ENCODE assay signal across 18 mouse cellular contexts in the genomic region with DNA sequence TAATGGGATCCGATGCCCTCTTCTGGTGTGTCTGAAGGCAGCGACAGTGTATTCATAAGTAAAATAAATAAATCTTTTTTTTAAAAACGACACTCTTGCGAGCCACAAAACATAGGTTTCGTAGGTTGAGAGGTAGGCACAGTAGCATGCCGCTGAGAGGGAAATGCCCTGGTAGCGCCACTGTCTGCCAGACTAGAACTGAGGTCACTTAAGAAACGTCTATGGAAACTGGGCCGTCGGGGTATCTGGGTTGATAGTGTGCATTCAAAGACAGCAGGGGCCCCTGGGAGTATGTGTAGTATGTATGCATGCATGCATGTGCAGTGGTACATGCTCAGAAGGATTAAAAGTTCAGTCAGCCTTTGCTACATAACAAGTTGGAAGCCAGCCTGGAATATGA. TPM values are rescaled to one million over a fixed set of nuclear protein-coding genes. Genes with fewer than 3 reads are reported as not detected.
DNase-seq lines count a peak whose midpoint lies in the region; ATAC-seq and TF ChIP-seq lines count a peak whose summit lies in the region.
"Had no signal": no experiment of that assay in that cellular context is flagged by ENCODE, and none has a peak within 500 bp of the region (broad histone marks: within the 10 kb centered on the region; RNA-seq: fewer than 3 reads in every experiment).

No protein-coding gene starts in this region.

- peaks cover 78% of the 10 kb centered on the region for H3K36me3 ChIP-seq in heart, embryonic 13.5 days
- peaks cover 40% of the 10 kb centered on the region for H3K36me3 ChIP-seq in heart, adult 2 months (ENCODE audit: control insufficient read depth, insufficient read depth, low read length)
- H3K36me3 ChIP-seq in limb, embryonic 15.5 days, result peaks cover 51% of the 10 kb centered on the region
- peaks cover 78% of the 10 kb centered on the region for H3K36me3 ChIP-seq in limb, embryonic 10.5 days
- H3K36me3 ChIP-seq in E14TG2a.4 (ENCODE audit: insufficient read depth, low read length), result peaks cover 68% of the 10 kb centered on the region

- H3K4me2 ChIP-seq in heart, embryonic 13.5 days, result no peak overlapping the region
- no peak overlapping the region for H3K4me2 ChIP-seq in limb, embryonic 15.5 days
- H3K4me2 ChIP-seq: embryonic facial prominence, embryonic 13.5 days; neural tube, embryonic 12.5 days had no signal

- TF ChIP-seq EP300 in heart, adult 2 months (IDR thresholded peaks at IDR 0.05; ENCODE audit: insufficient read depth, low read depth, low read length), result no peak

- 80% methylated on average over 10 of the region's 10 CpGs for WGBS in heart, embryonic 13.5 days
- WGBS in heart, adult 2 months, result 78% methylated on average over 10 of the region's 10 CpGs
- WGBS in limb, embryonic 15.5 days, result 89% methylated on average over 10 of the region's 10 CpGs
- WGBS in limb, embryonic 10.5 days, result 95% methylated on average over 10 of the region's 10 CpGs

- peak overlapping the region; percentile 68 for H3K27ac ChIP-seq in heart, embryonic 13.5 days (replicated peaks)
- no peak overlapping the region; the same call in 1 of the 2 replicates for H3K27ac ChIP-seq in heart, adult 2 months
- H3K27ac ChIP-seq in limb, embryonic 15.5 days, result peak overlapping the region; percentile 67; the same call in 1 of the 2 replicates
- no peak overlapping the region for H3K27ac ChIP-seq in limb, embryonic 10.5 days
- H3K27ac ChIP-seq: liver, embryonic 14.5 days had no signal

- DNase-seq in heart, adult 2 months, result no peak
- DNase-seq in limb, embryonic 10.5 days (ENCODE audit: low spot score), result no peak
- DNase-seq in CD4-positive helper T cell, adult 2 months (ENCODE audit: low read depth, low spot score), result peak; percentile 40
- no peak for DNase-seq in left cerebral cortex, postnatal 10 days (ENCODE audit: extremely low spot score in 1 of 2, low spot score in 2 of 2)
- DNase-seq: adrenal gland, postnatal 25 days; cerebellum, adult 18-20 months; kidney, adult 2 months; lung, postnatal 14 days; right cerebral cortex, postnatal 14 days; thymus, postnatal 14 days had no signal

- no peak for TF ChIP-seq CTCF in heart, adult 2 months (IDR thresholded peaks at IDR 0.05)
- TF ChIP-seq CTCF in E14TG2a.4 (conservative IDR thresholded peaks at IDR 0.05; ENCODE audit: low read length), result no peak

- H3K4me3 ChIP-seq in heart, embryonic 13.5 days, result no peak overlapping the region
- no peak overlapping the region for H3K4me3 ChIP-seq in heart, adult 2 months
- H3K4me3 ChIP-seq in limb, embryonic 15.5 days, result no peak overlapping the region
- no peak overlapping the region for H3K4me3 ChIP-seq in limb, embryonic 10.5 days
- peak overlapping the region; percentile 86 for H3K4me3 ChIP-seq in E14TG2a.4 (replicated peaks; ENCODE audit: low read length)
- H3K4me3 ChIP-seq: embryonic facial prominence, embryonic 13.5 days; neural tube, embryonic 12.5 days had no signal

- H3K27me3 ChIP-seq in heart, embryonic 13.5 days (replicated peaks), result no peaks in the 10 kb centered on the region
- no peaks in the 10 kb centered on the region for H3K27me3 ChIP-seq in heart, adult 2 months (ENCODE audit: control insufficient read depth, insufficient read depth, low read length)
- H3K27me3 ChIP-seq in limb, embryonic 15.5 days, result no peaks in the 10 kb centered on the region
- H3K27me3 ChIP-seq in limb, embryonic 10.5 days (ENCODE audit: low read depth, poor library complexity, severe bottlenecking), result no peaks in the 10 kb centered on the region
- H3K27me3 ChIP-seq in E14TG2a.4 (ENCODE audit: insufficient read depth, low read length), result no peaks in the 10 kb centered on the region
- H3K27me3 ChIP-seq: CH12.LX; embryonic facial prominence, embryonic 13.5 days; neural tube, embryonic 12.5 days had no signal

- no peaks in the 10 kb centered on the region for H3K9me3 ChIP-seq in heart, embryonic 13.5 days
- H3K9me3 ChIP-seq in limb, embryonic 15.5 days, result no peaks in the 10 kb centered on the region
- H3K9me3 ChIP-seq in limb, embryonic 10.5 days (replicated peaks), result no peaks in the 10 kb centered on the region
- no peaks in the 10 kb centered on the region for H3K9me3 ChIP-seq in E14TG2a.4 (ENCODE audit: low read length)
- H3K9me3 ChIP-seq: embryonic facial prominence, embryonic 13.5 days; neural tube, embryonic 12.5 days had no signal

- TF ChIP-seq POLR2A in heart, adult 2 months (IDR thresholded peaks at IDR 0.05; ENCODE audit: insufficient read depth, low read depth, low read length), result no peak

- H3K79me2 ChIP-seq in heart, adult 2 months (replicated peaks; ENCODE audit: control insufficient read depth, insufficient read depth, low read length), result peaks cover 5% of the 10 kb centered on the region

- peaks cover 57% of the 10 kb centered on the region for H3K4me1 ChIP-seq in heart, embryonic 13.5 days
- H3K4me1 ChIP-seq in heart, adult 2 months (ENCODE audit: control insufficient read depth, insufficient read depth, low read length), result peaks cover 23% of the 10 kb centered on the region
- peaks cover 20% of the 10 kb centered on the region; the same call in 1 of the 2 replicates for H3K4me1 ChIP-seq in limb, embryonic 15.5 days
- H3K4me1 ChIP-seq in limb, embryonic 10.5 days, result peaks cover 13% of the 10 kb centered on the region; the same call in 1 of the 2 replicates
- peaks cover 82% of the 10 kb centered on the region for H3K4me1 ChIP-seq in E14TG2a.4 (replicated peaks; ENCODE audit: low read depth, low read length)

- ATAC-seq in heart, embryonic 13.5 days (ENCODE audit: extremely low read depth, insufficient number of reproducible peaks, low FRiP score, low TSS enrichment), result no peak
- no peak for ATAC-seq in limb, embryonic 15.5 days (ENCODE audit: insufficient number of reproducible peaks, low FRiP score, low TSS enrichment, low read depth)
- ATAC-seq: activated CD4-positive, CD25-positive, alpha-beta regulatory T cell, adult 4 months had no signal

- intact Hi-C loops in heart, adult 2 months (cut with DNase I), result loop anchor here (5.0 kb wide), 1 partner anchor 37 kb away; no protein-coding TSS in a partner anchor
- intact Hi-C loops in left cerebral cortex, postnatal 10 days (cut with DNase I), result loop anchor here (5.0 kb wide), 1 partner anchor 107 kb away; no protein-coding TSS in a partner anchor

- H3K9ac ChIP-seq in heart, embryonic 13.5 days, result no peak overlapping the region
- H3K9ac ChIP-seq in heart, adult 2 months (ENCODE audit: low read depth, low read length), result no peak overlapping the region
- H3K9ac ChIP-seq in limb, embryonic 15.5 days, result no peak overlapping the region
- H3K9ac ChIP-seq: embryonic facial prominence, embryonic 13.5 days; liver, embryonic 14.5 days; neural tube, embryonic 12.5 days had no signal

RNA-seq across cellular contexts. Expression of a gene that starts 21.4 kb away (rescaled TPM):
- 31.3 and 34.1 TPM in 2 replicates for polyA plus RNA-seq in heart, embryonic 13.5 days (2015; fragmentation: Nextera tagmentation; extraction: Ambion mirVana)
- 10 to 100 TPM; 38.1 to 43.3 TPM for total RNA-seq in heart, adult 2 months (2021)
- polyA plus RNA-seq in heart, adult 2 months (2012; rRNA removed), result 32.9 and 38.0 TPM in 2 replicates
- 48.6 and 51.7 TPM in 2 replicates for polyA plus RNA-seq in limb, embryonic 15.5 days (2015; fragmentation: Nextera tagmentation; extraction: Ambion mirVana)
- polyA plus RNA-seq in limb, embryonic 10.5 days (2016; fragmentation: Nextera tagmentation; extraction: Ambion mirVana), result 33.7 and 53.2 TPM in 2 replicates
- 10 to 100 TPM; 42.9 to 52.4 TPM for total RNA-seq in left cerebral cortex, postnatal 10 days (2021)

Comparison
In these comparisons a context has a peak if more than half of its experiments do, and no peak if none do; other contexts are left out.
1. H3K27ac ChIP-seq: peak in heart, embryonic 13.5 days (single experiment) and limb, embryonic 15.5 days (single experiment); none in heart, adult 2 months (single experiment) and limb, embryonic 10.5 days (single experiment).